Mouse (Mus musculus): Measurements from ENCODE around the gene Stk38.

The Stk38 gene

DNA sequence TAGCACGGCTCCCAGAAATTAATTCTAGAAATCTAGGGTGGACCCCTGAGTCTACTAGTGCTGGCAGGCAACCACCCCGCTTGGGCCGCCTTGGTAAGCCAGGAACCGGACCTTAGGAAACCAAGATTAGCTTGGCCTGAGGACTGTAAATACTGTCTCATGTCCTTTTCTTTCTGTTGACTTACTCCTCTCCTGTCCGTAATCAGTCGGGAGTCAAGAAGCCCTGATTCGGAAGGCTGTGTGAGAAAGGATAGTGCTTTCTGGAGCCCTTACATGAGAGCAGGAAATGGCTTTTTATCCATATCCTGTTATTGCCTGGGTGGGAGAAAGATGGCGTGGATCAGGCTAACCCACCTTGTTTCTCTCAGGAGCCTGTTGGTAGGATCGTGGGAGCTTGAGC is 54.5 kb downstream of the Stk38 start:
- no peak for DNase-seq (ENCODE audit: low spot score in 2 of 2)

DNA sequence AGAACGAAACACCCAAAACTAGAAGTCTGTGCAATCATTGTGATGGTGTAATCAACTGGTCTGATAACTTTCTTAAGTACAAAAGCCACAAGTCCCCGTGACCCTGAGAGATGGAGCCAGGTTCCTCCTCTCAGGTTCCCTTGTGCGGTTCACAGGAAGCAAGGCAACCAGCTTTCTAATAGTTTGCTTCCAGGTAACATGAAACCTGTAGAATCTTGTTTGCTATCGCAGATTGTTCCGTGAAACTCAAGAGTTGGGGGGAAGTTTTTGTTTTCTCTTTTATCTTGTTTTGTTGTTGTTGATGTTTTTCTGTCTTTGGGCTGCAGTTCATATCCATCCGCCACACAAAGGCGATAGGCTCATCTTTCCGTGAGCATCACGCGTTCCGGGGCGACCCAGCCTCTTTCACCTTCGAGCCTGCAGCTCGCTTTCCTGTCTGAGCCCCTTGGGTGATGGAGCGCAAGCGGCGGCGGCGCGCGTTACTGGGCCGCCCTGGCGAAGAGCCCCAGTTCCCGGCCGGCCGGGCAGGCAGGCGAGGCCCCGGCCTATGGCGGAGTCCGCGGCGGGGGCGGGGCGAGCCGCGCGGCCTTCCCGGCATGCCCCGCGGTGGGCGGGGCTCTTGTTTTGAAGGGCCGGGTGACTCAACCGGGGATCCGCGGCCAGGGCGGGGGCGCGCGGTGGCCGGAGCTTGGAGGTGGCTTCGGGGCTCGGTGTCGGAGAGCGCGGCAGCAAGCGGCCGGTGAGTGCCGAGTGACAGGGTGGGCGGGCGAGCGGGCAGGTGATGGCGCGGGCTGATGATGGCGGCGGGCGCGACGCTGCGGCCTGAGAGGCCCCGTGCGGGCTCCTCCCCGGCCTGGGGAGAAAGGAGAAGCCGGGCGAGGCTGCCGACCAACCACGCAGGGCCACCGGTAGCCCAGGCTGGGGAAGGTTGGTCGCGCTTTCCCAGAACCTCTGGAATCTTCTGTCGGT is 55.7 kb downstream of the Stk38 start, which contains the start of gene Kctd20:
Kctd20 (plus strand) TSS at position 120 of the 969 bp plus-strand sequence.
- DNase-seq (ENCODE audit: low spot score in 2 of 2), result peak; percentile 81 to 89

DNA sequence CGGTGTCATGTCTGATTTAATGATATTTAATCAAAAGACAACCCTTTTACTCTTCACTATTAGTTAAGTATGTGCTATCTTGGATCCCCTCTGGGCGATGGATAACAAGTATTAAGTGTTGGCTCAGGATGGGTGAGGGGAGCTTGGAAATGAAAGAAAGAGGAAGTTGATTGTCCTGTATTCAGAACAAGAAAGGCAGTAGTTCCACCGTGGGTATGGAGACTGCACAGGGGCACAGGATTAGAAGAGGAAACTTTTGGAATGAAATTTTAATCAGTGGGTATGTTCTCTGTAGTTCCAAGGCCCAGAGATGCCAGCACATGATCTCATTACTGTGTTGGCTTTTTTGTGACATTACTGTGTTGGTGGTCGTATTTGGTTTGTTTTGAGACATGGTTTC is 57.0 kb downstream of the Stk38 start:
- DNase-seq (ENCODE audit: low spot score in 2 of 2), result no peak

DNA sequence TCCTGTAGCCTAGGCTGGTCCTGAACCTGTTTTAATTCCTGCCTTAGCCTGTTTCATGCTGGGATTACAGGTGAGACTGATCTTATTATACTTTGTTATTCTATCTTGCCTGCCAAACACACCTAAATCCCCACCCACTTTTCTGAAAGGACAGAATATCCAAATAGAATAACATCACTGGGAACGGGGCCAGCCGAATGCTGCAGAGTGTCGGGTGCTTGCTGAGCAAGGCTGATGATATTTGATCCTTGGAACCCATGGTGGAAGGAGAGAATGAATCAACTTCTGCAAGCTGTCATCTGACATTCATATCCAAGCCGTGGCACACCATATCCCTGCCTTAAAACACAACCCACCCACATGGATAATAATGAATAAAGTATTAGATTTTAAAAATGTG is 59.1 kb downstream of the Stk38 start:
- no peak for DNase-seq (ENCODE audit: low spot score in 2 of 2)

DNA sequence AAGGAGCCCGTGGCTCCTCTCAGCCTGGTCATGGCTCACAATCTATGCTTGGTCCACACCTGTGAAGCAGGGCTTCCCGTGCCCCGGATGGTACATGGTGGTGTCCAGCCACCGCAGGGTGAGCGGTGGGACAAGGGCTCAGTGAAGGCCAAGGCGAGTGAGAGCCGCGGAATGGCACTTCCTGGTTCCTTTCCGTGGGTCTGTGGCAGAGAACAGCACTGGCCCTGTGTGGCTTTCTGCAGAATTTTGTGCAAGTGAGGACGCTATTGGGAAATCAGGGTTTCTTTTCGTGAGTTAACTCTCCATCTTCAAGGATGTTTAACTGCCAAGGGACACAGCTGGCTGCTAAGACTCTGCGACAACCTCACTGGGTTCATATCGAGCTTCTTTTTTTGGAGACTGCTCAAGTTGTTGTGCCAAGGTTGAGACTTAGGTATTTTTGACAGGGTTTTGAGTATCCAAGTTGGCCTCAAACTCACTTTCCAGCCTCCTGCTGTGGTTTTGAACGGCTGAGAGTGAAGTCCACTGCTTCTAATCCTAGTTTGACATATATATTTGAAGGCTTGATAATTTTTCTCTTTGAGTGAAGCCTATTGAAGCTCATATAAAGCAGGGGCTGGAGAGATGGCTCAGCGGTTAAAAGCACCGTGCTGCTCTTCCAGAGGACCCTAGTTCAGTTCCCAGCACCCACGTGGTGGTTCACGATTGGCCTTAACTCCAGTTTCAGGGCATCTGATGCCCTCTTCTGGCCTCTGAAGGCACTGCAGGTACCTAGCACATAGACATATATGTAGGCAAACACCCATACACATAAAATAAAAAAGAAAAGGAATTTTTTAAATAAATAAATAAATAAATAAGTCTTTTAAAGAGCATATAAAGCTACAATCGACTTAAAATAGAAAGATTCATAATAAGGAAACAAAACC is 60.5 kb downstream of the Stk38 start:
- no peak for DNase-seq (ENCODE audit: low spot score in 2 of 2)

DNA sequence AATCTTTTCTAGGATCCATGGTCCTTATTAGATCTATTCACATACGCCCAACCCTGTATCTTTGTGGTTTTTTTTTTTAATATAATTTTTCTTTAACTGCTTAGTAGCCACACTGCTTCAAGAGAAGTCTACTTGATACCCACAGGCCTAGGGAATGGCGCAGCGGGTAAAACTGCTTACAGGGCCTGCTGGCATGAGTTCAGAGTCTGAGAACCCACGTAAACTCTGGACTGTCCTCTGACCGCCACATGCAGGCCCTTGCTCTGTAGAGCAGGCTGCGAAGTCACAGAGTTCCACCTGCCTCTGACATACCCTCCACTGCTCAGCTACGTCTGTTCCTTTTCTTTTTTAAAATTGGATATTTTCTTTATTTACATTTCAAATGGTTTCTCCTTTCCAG is 63.3 kb downstream of the Stk38 start:
- DNase-seq (ENCODE audit: low spot score in 2 of 2), result no peak

DNA sequence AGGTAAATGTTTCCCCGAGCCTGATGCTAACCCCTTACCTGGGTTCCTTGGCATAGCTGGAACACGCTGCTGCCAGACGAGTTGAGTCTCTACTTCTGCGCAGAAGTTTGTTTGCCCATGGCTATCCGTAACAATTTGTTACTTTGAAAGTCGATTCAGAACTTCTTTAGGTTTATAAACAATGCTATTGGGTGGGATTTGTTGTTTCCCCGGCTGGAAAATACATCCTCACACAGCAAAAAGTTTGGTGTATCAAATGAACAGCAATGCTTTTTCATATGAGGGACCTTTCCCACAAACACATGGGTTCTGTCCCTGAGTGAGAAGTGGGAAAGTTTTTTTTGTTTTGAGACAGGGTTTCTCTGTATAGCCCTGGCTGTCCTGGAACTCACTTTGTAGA is 64.1 kb downstream of the Stk38 start, which contains the start of gene Pxt1:
Pxt1 (minus strand) TSS at position 101 of the 400 bp plus-strand sequence.
- no peak for DNase-seq (ENCODE audit: low spot score in 2 of 2)

DNA sequence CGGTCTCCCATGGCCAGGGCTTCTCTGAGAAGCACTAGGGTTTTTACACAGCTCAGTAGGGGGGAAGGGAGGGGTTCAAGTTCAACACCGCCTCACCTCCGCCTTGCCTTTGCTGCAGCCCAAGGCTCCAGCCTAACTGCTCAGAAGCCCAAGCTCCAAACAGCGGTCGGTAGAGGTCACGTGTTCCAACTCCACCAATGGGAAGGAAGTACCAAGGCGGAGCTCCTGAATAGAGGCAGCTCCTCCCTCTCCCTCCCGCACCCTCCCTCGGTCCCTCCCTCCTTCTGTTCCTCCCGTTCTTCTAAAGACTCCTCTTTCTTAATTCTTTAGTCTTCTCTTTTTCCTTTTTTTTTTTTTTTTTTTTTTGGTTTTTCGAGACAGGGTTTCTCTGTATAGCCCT is 65.7 kb downstream of the Stk38 start:
- DNase-seq (ENCODE audit: low spot score in 2 of 2), result no peak

DNA sequence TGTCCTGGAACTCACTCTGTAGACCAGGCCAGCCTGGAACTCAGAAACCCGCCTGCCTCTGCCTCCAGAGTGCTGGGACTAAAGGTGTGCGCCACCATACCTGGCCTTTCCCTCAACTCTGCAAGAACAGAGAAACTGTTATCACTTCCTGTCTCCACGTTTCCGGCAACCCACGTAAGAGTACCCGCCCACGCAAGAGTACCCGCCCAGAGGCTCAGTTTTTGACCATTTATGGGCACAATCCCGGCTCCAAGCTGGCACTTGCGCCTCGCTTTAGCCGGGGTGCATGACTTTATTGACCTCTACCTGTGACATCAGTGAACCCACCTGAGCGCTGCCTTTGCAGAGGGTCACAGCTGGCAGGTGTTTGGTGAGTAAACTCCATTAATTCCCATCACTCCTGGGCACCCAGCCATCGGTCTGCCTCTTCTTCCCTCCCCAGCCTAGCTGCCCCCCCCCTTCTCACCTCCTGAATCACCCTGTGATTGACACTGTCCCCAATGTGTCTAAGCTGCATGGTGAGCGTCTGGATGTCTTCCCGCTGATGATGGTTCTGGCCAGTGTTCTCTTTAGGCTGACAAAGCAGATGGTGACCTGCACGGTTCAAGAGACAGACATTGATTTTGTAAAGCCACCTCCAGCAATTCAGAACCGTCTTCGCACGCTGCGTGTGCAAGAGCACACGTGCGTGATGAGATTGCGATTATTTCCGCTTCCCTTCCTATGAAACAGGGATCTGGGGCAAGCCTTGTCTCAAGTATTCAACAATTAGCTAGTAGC is 66.8 kb downstream of the Stk38 start:
- DNase-seq (ENCODE audit: low spot score in 2 of 2), result no peak

DNA sequence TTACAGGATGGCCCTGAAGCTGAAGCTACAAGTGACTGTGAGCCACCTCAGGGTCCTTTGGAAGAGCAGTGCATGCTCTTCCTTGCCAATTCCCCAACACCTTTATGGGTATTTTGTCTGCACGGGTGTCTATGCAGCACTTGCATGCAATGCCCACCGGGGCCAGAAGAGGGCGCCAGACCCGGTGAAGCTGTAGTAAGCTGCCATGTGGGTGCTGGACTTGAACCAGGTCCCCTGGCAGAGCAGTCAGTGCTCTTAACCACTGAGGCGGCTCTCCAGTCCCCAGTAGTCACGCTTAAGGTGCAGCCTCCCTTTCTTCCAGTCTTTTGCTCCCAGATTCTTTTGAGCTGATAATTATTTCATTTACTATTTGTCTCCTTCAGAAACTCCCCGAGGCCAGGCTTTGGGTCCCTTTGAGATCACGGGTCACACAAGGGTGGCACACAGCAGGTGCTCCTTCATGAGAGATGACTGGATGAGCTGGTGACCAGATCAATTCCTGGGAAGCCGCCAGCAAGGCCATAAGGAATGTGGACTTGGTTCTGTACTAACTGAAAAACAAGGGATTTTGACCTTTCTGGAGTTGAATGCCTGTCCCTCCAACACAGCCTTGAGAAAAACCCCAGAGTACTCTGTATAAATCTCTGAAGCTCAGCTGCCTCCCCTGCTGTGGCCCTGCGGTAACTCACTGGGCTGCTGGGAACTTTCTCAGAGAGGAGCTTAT is 71.0 kb downstream of the Stk38 start:
- DNase-seq (ENCODE audit: low spot score in 2 of 2), result no peak

DNA sequence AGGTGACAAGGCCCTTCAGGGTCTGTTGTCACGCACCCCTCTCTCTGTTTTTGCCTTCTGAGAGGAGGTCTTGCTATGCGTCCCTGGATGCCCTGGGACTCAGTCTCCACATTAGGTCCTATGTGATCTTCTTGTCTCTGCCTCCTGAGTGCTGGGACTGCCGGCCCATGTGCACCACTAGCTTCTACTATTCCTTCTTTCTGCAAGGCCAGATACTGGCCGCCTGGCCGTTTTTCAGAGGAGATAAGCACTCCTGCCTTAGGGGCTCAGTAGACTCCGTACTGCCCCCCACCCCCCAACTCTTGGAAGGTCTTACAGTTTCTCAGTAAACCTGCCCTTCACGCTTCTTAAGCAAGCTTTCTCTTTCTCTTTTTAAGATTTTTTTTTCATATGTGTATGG is 71.7 kb downstream of the Stk38 start:
- no peak for DNase-seq (ENCODE audit: low spot score in 2 of 2)

DNA sequence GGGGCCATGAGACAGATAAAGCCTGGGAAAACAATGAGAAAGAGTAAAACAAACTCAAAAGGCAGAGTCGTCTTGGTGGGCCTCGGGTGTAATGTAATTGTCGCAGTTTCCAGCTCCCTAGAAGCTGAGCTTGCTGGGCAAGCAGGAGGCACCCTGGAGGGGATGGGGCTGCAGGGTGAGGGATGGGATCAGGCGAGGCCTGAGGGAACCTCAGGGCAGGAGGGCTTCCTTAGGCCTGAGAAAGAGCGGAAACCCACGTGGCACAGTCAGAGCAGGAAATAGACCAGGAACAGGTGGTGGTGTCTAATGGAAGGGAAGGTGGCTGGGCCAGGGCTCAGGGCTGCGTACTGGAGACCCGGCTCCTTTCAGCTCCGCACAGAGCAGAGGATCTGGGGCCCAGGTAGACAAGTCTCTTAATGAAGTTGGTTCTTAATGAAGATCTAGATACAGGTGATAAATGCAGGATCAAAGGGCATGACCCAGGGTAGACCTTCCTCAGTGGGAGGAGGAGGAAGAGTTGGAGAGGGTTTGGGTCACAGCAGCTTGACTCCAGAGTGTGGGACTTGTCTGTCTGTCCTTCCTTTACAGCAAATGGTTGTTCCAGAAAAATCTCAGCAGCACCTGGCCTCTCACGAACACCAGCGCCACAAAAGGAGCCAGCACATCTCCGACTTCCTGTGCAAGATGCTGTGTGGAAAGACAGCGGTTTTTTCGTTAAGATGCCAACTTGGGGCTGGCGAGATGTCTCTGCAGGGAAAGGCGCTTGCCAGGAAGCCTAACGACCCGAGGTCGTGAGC is 73.5 kb downstream of the Stk38 start:
- DNase-seq (ENCODE audit: low spot score in 2 of 2), result no peak

DNA sequence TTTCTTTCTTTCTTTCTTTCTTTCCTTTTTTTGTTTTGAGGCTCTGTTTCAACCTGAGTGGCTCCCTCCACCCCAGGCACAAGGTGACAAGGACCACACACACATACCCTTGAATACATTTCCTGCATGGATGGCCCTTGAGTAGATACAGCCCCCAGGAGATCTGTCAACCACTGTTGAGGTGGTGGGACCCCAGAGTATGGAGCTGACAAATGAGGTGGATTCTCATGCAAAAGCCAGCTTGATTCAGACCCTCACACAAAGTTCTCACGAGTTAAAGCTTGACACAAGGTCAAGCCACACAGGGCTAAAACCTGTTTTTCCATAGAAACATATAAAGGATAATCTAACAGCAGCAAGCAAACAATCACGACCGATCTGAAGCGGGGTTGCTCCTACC is 75.5 kb downstream of the Stk38 start:
- DNase-seq (ENCODE audit: low spot score in 2 of 2), result no peak

DNA sequence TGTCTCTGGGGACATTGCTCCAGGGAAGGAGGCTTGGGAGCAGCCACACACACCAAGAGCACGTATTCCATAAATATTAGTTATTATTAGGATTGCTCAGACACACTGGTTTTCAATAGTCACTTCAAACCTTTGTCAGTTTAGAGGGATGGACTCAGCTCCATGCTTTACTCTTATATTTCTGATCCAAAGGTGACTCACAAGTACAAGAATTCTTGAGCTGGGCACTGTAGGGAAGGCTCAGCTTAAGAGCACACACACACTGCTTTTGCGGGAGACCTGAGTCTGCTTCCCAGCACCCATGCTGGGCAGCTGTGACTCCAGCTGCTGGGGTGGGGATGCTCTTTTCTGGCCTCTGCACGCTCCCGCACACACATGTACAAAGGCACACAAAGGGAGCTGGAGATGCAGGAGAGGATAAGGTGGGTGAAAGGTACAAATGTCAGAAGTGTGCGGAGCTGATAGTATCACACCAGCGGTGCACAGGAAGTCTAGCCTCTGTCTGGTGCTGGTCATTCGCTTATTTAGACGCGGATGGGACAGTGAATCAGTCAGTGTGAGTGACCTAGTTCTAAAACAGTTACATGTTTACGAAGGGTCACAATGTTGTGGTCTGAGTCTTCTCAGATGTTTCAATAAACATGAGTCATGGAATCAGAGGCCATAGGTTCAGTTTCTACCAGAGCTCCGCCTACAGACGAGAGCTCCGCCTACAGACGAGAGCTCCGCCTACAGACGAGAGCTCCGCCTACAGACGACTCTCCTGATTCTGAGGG is 76.2 kb downstream of the Stk38 start:
- no peak for DNase-seq (ENCODE audit: low spot score in 2 of 2)

DNA sequence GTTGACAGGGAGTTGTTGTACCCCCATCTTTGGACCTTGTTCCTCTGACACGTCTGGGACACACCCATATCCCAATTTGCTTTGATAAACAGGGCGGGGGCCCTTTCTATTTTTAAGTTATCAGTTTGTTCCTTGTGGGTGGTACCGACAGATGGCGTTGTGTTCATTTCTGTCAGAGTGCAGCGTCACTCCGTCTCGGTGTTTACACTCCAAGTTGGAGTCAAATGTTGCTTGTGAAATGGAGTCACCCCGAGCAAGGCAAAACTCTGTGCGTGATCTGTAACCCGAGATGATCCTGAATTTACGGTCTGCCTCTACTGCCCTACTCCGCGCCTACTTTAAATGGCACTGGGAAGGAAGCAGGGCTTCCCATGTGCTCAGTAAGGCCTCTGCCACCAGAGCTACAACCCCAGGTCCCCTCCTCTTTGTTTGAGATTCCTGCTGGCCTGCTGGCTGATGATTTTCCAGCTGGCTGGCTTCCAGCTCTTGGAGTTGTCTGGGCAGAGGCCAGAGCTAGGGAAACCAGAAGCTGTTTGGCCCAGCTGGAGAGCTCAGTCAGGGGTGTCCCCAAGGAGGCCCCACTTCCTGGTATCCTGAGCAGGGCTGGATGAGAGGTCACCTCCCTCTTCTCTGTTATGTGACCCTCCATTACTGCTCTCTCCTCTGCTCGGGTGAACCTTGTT is 77.3 kb downstream of the Stk38 start:
- peak in 1 of 2 experiments; percentile 65 for DNase-seq (ENCODE audit: low spot score in 2 of 2)

DNA sequence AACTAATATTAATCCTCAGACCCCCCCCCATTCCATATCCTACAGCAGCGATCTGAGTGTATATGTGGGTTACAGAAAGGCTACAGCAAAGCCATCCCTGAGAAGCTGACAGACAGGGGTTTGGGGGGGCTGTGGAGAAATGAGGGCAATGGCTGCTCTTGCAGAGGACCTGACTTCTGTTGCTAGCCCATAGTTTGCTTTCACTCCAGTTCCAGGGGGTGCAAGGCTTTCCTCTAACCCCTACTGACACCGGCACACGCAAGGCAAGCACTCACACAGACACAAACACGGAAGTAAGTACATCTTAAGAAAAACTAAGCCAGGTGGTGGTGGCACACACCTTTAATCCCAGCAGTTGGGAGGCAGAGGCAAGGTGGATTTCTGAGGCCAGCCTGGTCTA is 78.4 kb downstream of the Stk38 start:
- DNase-seq (ENCODE audit: low spot score in 2 of 2), result no peak

DNA sequence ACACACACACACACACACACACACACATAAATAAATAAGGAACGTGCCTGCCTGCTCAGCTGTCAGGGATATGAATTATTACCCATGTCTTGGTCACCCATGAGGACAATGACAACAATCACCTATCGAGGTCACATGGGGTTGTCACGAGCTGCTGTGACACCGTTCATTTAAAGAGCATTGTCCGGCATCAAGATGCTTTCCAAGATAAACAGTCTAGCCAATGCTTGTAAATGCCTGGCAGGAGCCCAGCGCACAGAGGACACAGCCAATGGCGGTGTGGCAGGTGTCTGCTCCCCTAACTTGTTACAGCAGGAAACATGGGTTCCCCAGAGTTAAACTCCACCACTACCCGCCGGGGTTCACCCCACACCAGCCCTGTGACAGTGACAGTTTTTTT is 79.8 kb downstream of the Stk38 start:
- DNase-seq (ENCODE audit: low spot score in 2 of 2), result no peak

DNA sequence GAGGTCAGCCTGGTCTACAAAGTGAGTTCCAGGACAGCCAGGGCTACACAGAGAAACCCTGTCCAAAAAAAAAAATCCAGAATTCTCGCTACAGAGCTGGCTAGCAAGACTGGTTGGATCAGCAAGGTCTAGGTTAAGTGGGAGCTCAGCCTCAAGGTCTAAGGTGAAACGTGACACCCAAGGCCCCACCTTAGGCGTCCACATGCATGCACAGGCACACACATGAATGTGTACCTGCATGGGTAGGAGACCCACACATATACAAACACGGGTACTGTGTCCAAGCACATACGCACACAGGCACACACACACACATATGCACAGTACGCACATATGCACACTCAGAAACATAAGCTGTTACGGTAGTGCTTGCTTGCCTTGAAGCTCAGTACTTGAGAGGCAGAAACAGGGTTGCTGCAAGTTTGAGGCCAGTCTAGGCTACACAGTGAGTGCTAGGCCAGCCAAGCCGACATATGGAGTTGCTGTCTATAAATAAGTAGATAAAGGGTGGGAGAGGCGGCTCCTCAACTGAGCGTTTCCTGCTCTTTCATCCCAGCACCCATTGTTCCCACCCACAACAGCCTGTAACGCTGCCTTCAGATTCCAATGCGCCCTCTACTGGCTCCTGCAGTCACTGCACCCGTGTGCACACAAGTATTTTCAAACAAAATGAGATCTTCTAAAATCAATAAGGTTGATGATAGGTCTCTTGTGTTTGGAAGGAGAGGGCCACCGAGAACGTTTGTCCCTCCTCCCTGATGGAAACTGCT is 80.7 kb downstream of the Stk38 start:
- no peak for DNase-seq (ENCODE audit: low spot score in 2 of 2)
